Mouse (Mus musculus) heart, embryonic 10.5 days (tissue): ENCODE measurements around the gene Qtrt2. TPM values are rescaled to one million over a fixed set of nuclear protein-coding genes. Genes with fewer than 3 reads are reported as not detected.
A peak's percentile ranks its signal among the peaks of the same experiment; 100 is the strongest.

Source experiments
- DNase-seq: peaks from one replicate; pipeline ENCODE4 v3.0.0-alpha.2; 2017; ENCODE audit warnings: low spot score
- H3K27ac ChIP-seq: fragments of 300-500 bp; sonication (generic); 2 replicates; pipeline ENCODE4 v1.5.1; 2016; ENCODE audit warnings: mild to moderate bottlenecking
- H3K27me3 ChIP-seq: fragments of 300-500 bp; sonication (generic); 2 replicates; pipeline ENCODE4 v1.6.1; 2016; ENCODE audit warnings: mild to moderate bottlenecking; ENCODE audit not compliant: poor library complexity, insufficient read depth, severe bottlenecking
- H3K36me3 ChIP-seq: fragments of 300-500 bp; sonication (generic); 2 replicates; pipeline ENCODE4 v1.6.1; 2016; ENCODE audit warnings: mild to moderate bottlenecking, moderate library complexity
- H3K4me1 ChIP-seq: fragments of 300-500 bp; sonication (generic); 2 replicates; pipeline ENCODE4 v1.6.1; 2016; ENCODE audit warnings: mild to moderate bottlenecking
- H3K4me3 ChIP-seq: fragments of 300-500 bp; sonication (generic); 2 replicates; pipeline ENCODE4 v1.5.1; 2016; ENCODE audit warnings: mild to moderate bottlenecking, moderate library complexity
- H3K9me3 ChIP-seq: fragments of 300-500 bp; sonication (generic); 2 replicates; pipeline ENCODE4 v1.6.1; 2016; ENCODE audit warnings: mild to moderate bottlenecking, moderate library complexity
- WGBS: fragments of 180-500 bp; shearing (Covaris S2); methylation state at CpG from one replicate; pipeline ENCODE4 v1.1.7; 2016; 5-methylcytosine and 5-hydroxymethylcytosine counted together
- polyA plus RNA-seq: library from polyadenylated mRNA; unstranded; fragments of >200 nt; fragmentation: Nextera tagmentation; extraction: Ambion mirVana; gene quantifications from 2 replicates; pipeline ENCODE4 v1.2.1, GENCODE M21; 2016

Qtrt2 gene
- polyA plus RNA-seq, result 16.9 and 22.3 TPM in 2 replicates

GRCm38 (mm10) chr16:43926341-43926859 is at the start of gene Qtrt2:
TSS of gene Qtrt2 (minus strand) at chr16:43926809.
- no peak for DNase-seq
- WGBS, result 72% methylated on average over 6 of the region's 6 CpGs
- H3K36me3 ChIP-seq, result no peaks in the 10 kb centered on the region
- H3K9me3 ChIP-seq, result no peaks in the 10 kb centered on the region
- no peaks in the 10 kb centered on the region for H3K27me3 ChIP-seq
- no peak within 1 kb of the TSS for H3K4me3 ChIP-seq
- no peak within 1 kb of the TSS for H3K27ac ChIP-seq
- peaks cover 4% of the 10 kb centered on the region; the same call in 1 of the 2 replicates for H3K4me1 ChIP-seq

DNA sequence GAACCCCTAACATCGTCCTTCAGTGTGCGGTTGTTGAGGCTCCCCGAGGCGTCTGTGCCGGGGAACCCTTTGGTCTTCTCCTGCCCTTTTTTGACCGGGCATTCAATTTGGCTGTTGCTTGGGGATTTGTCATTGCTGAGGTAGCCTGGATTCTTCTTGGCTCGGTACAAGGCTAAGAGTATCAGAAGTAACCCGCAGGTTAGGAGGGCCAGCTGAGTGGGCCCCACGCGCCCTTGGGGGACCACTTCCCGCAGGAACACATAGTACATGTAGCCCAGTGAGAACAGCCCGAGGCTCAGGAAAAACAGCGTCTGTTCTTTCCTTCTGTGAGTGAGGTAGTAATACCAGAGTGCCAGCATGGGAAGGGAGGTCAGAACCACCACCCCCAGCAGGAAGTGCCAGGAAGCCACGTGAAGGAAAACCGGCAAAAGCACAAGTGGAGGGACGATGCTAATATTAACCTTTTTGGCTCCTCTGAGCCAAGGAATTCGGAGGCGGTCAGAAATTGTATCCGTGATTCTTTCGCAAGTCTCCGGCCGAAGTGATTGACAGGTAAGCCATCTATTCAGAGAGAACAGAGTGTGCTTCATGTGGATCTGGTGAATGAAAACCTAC is 47.1 kb upstream of the Qtrt2 start:
- Histone ChIP-seq H3K27ac (no peak overlapping the region), H3K9me3 (no peaks in the 10 kb centered on the region), H3K27me3 (peaks cover 24% of the 10 kb centered on the region), H3K4me3 (no peak overlapping the region), H3K36me3 (no peaks in the 10 kb centered on the region), H3K4me1 (no peaks in the 10 kb centered on the region)
- 81% methylated on average over 22 of the region's 22 CpGs for WGBS
- peak; percentile 27 for DNase-seq

GRCm38 (mm10) chr16:43973147-43973546 is 46.5 kb upstream of the Qtrt2 start:
- no peak overlapping the region for H3K27ac ChIP-seq
- no peak for DNase-seq
- 87% methylated on average over 11 of the region's 11 CpGs for WGBS
- peaks cover 3% of the 10 kb centered on the region; the same call in 1 of the 2 replicates for H3K36me3 ChIP-seq
- peaks cover 19% of the 10 kb centered on the region; the same call in 1 of the 2 replicates for H3K27me3 ChIP-seq
- no peak overlapping the region for H3K4me3 ChIP-seq
- H3K4me1 ChIP-seq, result no peaks in the 10 kb centered on the region
- H3K9me3 ChIP-seq, result no peaks in the 10 kb centered on the region

- Histone ChIP-seq H3K36me3 (peaks cover 3% of the 10 kb centered on the region; the same call in 1 of the 2 replicates), H3K27me3 (peaks cover 12% of the 10 kb centered on the region; the same call in 1 of the 2 replicates), H3K4me3 (no peak overlapping the region), H3K27ac (no peak overlapping the region), H3K9me3 (no peaks in the 10 kb centered on the region), H3K4me1 (no peaks in the 10 kb centered on the region)
- peak; percentile 66 for DNase-seq
- 77% methylated on average over 2 of the region's 2 CpGs for WGBS
Measured at GRCm38 (mm10) chr16:43972391-43972790, 45.8 kb upstream of the Qtrt2 start.

DNA sequence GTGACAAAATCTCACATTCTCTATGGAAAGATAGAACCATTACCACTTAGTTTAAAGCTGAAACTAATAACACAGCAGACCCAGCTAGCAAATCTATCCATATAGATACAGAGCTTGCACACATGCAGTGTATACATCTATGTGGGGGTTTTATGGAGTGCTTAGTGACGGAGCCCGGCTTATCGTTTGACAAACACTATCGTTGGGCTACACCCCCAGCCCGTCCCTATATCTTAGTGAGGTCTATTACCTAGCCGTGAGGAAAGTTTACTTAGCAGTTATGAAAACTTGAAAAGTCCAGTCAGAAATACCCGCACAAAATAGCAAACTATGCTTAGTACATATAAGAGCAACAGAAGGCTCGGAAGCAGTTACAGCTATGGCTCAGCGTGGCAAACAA is 45.1 kb upstream of the Qtrt2 start:
- H3K4me1 ChIP-seq, result no peaks in the 10 kb centered on the region
- 0 out of 2 replicates have a peak, but pooled peaks cover 6% of the 10 kb centered on the region for H3K27me3 ChIP-seq
- peaks cover 3% of the 10 kb centered on the region; the same call in 1 of the 2 replicates for H3K36me3 ChIP-seq
- H3K4me3 ChIP-seq, result no peak overlapping the region
- no peaks in the 10 kb centered on the region for H3K9me3 ChIP-seq
- 89% methylated on average over 9 of the region's 9 CpGs for WGBS
- no peak for DNase-seq
- no peak overlapping the region for H3K27ac ChIP-seq

DNA sequence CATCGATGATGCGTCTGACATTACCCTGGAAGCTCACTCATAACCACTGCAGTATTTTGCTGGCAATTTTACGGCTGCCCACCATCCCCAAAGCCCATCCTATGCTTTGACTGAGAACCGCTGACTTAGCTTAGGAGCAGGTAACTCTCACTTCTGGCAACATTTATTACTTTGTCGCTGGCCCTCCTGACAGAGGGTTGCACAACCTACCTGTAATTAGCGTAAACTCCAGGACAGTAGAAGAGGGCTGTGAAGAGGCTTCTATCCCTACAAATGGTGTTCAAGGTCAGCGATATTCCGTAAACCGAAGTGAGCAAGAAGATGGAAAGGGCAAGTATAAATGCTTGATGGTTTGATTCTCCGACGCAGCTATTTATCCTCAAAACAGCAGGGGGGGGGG is 44.6 kb upstream of the Qtrt2 start:
- Histone ChIP-seq H3K9me3 (no peaks in the 10 kb centered on the region), H3K4me3 (no peak overlapping the region), H3K27ac (no peak overlapping the region), H3K36me3 (peaks cover 3% of the 10 kb centered on the region; the same call in 1 of the 2 replicates), H3K27me3 (0 out of 2 replicates have a peak, but pooled peaks cover under 1% of the 10 kb centered on the region), H3K4me1 (no peaks in the 10 kb centered on the region)
- 88% methylated on average over 11 of the region's 11 CpGs for WGBS
- no peak for DNase-seq

GRCm38 (mm10) chr16:43970426-43970825 is 43.8 kb upstream of the Qtrt2 start:
- Histone ChIP-seq H3K27ac (no peak overlapping the region), H3K9me3 (no peaks in the 10 kb centered on the region), H3K4me3 (no peak overlapping the region), H3K27me3 (no peaks in the 10 kb centered on the region), H3K4me1 (no peaks in the 10 kb centered on the region), H3K36me3 (peaks cover 3% of the 10 kb centered on the region; the same call in 1 of the 2 replicates)
- 89% methylated on average over 3 of the region's 3 CpGs for WGBS
- no peak for DNase-seq

GRCm38 (mm10) chr16:43965781-43966389 is 39.3 kb upstream of the Qtrt2 start:
- 88% methylated on average over 13 of the region's 13 CpGs for WGBS
- H3K9me3 ChIP-seq, result no peaks in the 10 kb centered on the region
- DNase-seq, result no peak
- H3K27me3 ChIP-seq, result no peaks in the 10 kb centered on the region
- H3K4me1 ChIP-seq, result 0 out of 2 replicates have a peak, but pooled peaks cover 3% of the 10 kb centered on the region
- H3K27ac ChIP-seq, result no peak overlapping the region
- H3K36me3 ChIP-seq, result peaks cover 3% of the 10 kb centered on the region; the same call in 1 of the 2 replicates
- H3K4me3 ChIP-seq, result no peak overlapping the region

DNA sequence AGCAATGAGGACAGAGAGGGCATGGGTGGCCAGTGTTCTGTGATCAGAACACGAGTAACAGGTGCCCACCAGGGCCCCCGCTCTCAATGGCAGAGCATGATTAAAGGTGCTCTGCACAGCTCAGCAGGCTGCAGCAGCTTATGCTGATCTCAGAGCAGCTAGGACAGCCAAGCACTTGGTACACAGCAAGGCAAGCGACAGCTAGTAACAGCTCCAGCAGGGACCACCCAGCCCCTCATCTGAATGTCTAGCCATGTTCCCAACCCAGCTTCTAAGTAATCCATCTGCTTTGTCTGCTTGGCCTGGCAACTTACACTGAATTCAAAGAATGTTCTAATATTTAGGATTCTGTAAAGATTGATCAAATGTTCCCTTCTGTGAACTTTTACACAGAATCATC is 37.2 kb upstream of the Qtrt2 start:
- no peak for DNase-seq
- 83% methylated on average over 3 of the region's 3 CpGs for WGBS

GRCm38 (mm10) chr16:43963291-43963690 is 36.7 kb upstream of the Qtrt2 start:
- Histone ChIP-seq H3K27ac (no peak overlapping the region), H3K27me3 (no peaks in the 10 kb centered on the region), H3K9me3 (no peaks in the 10 kb centered on the region), H3K4me3 (no peak overlapping the region), H3K36me3 (0 out of 2 replicates have a peak, but pooled peaks cover 4% of the 10 kb centered on the region), H3K4me1 (0 out of 2 replicates have a peak, but pooled peaks cover 3% of the 10 kb centered on the region)
- 88% methylated on average over 9 of the region's 9 CpGs for WGBS
- DNase-seq, result no peak

More for the DNA sequence above, 37.2 kb upstream of the Qtrt2 start:
- H3K27ac ChIP-seq, result no peak overlapping the region
- no peak overlapping the region for H3K4me3 ChIP-seq
- no peaks in the 10 kb centered on the region for H3K27me3 ChIP-seq
- H3K36me3 ChIP-seq, result peaks cover 7% of the 10 kb centered on the region; the same call in 1 of the 2 replicates
- 0 out of 2 replicates have a peak, but pooled peaks cover 3% of the 10 kb centered on the region for H3K4me1 ChIP-seq
- H3K9me3 ChIP-seq, result no peaks in the 10 kb centered on the region

- H3K36me3 ChIP-seq, result peaks cover 6% of the 10 kb centered on the region; the same call in 1 of the 2 replicates
- H3K4me3 ChIP-seq, result no peak overlapping the region
- H3K27ac ChIP-seq, result no peak overlapping the region
- 85% methylated on average over 4 of the region's 4 CpGs for WGBS
- no peaks in the 10 kb centered on the region for H3K4me1 ChIP-seq
- H3K9me3 ChIP-seq, result no peaks in the 10 kb centered on the region
- no peak for DNase-seq
- H3K27me3 ChIP-seq, result no peaks in the 10 kb centered on the region
Measured at GRCm38 (mm10) chr16:43958038-43958437, 31.4 kb upstream of the Qtrt2 start.

GRCm38 (mm10) chr16:43954913-43955312 is 28.3 kb upstream of the Qtrt2 start:
- DNase-seq, result no peak
- WGBS, result 63% methylated on average over 6 of the region's 6 CpGs
- Histone ChIP-seq H3K9me3 (no peaks in the 10 kb centered on the region), H3K4me3 (no peak overlapping the region), H3K36me3 (peaks cover 3% of the 10 kb centered on the region; the same call in 1 of the 2 replicates), H3K4me1 (no peaks in the 10 kb centered on the region), H3K27me3 (no peaks in the 10 kb centered on the region), H3K27ac (no peak overlapping the region)

DNA sequence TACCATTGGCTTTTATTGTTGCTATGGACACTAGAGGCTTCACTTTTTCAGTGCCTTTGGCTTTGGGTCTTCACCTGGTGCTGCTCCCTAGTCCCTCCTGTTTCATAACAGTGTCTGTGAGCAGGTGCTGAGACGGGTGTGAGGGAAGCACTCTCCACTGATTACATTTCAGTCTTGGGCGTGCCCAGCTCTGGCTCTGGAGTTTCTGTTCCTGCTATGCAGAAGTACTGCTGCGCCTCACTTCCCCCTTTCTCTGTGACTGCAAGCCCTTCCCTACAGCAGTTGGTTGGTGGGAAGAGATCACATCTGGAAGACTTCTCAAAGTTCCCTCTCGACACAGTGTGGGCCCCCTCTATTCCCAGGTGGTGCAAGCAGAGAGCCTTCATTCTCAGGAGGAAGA is 25.0 kb upstream of the Qtrt2 start:
- Histone ChIP-seq H3K4me3 (no peak overlapping the region), H3K27me3 (no peaks in the 10 kb centered on the region), H3K4me1 (no peaks in the 10 kb centered on the region), H3K27ac (no peak overlapping the region), H3K9me3 (no peaks in the 10 kb centered on the region), H3K36me3 (no peaks in the 10 kb centered on the region)
- DNase-seq, result no peak
- 60% methylated on average over 4 of the region's 4 CpGs for WGBS
